Mouse (Mus musculus): ENCODE measurements at regions not wholly inside any gene's neighbourhood (a gene's known extent, or its start where the extent isn't known, plus 50 kb on each side); places are given as distances from the start of the nearest gene placed in this dataset.

- DNase-seq (ENCODE audit: low read depth): peak; percentile 44
Measured at GRCm38 (mm10) chr6:117279297-117279696, 111.0 kb downstream of the Cxcl12 start.

GRCm38 (mm10) chr6:117279786-117280411, 111.6 kb downstream of the Cxcl12 start:
- no peak for DNase-seq (ENCODE audit: low read depth)

GRCm38 (mm10) chr6:117280911-117281310, 112.6 kb downstream of the Cxcl12 start:
- DNase-seq (ENCODE audit: low read depth): no peak

GRCm38 (mm10) chr6:117283616-117284015, 115.3 kb downstream of the Cxcl12 start:
- no peak for DNase-seq (ENCODE audit: low read depth)

- no peak for DNase-seq (ENCODE audit: low read depth)
Measured at GRCm38 (mm10) chr6:117284376-117285106, 116.2 kb downstream of the Cxcl12 start.

GRCm38 (mm10) chr6:117287396-117287795, 119.1 kb downstream of the Cxcl12 start:
- DNase-seq (ENCODE audit: low read depth): no peak

- no peak for DNase-seq (ENCODE audit: low read depth)
Measured at GRCm38 (mm10) chr6:117293780-117294465, 125.6 kb downstream of the Cxcl12 start.

- DNase-seq (ENCODE audit: low read depth): no peak
Measured at GRCm38 (mm10) chr6:117297918-117298317, 129.6 kb downstream of the Cxcl12 start.

GRCm38 (mm10) chr6:117299503-117300288, 131.4 kb downstream of the Cxcl12 start:
- peak; percentile 49 for DNase-seq (ENCODE audit: low read depth)

GRCm38 (mm10) chr6:117303361-117303760, 135.0 kb downstream of the Cxcl12 start:
- no peak for DNase-seq (ENCODE audit: low read depth)

- no peak for DNase-seq (ENCODE audit: low read depth)
Measured at GRCm38 (mm10) chr6:117305736-117306250, 137.5 kb downstream of the Cxcl12 start.

GRCm38 (mm10) chr6:117308636-117309035, 140.3 kb downstream of the Cxcl12 start:
- DNase-seq (ENCODE audit: low read depth): no peak

GRCm38 (mm10) chr6:117312891-117313781, 144.8 kb downstream of the Cxcl12 start:
- DNase-seq (ENCODE audit: low read depth): no peak

- DNase-seq (ENCODE audit: low read depth): no peak
Measured at GRCm38 (mm10) chr6:117313944-117314566, 145.7 kb downstream of the Cxcl12 start.

- DNase-seq (ENCODE audit: low read depth): peak; percentile 81
Measured at GRCm38 (mm10) chr6:117323301-117323700, 155.0 kb downstream of the Cxcl12 start.

- peak; percentile 50 for DNase-seq (ENCODE audit: low read depth)
Measured at GRCm38 (mm10) chr6:117323850-117324249, 155.5 kb downstream of the Cxcl12 start.

- DNase-seq (ENCODE audit: low read depth): peak; percentile 98
Measured at GRCm38 (mm10) chr6:117326835-117327775, 158.8 kb downstream of the Cxcl12 start.

- DNase-seq (ENCODE audit: low read depth): no peak
Measured at GRCm38 (mm10) chr6:117329164-117329939, 161.0 kb downstream of the Cxcl12 start.

All from fibroblast of lung, adult 2 months (primary cell).